Mouse (Mus musculus) megakaryocyte-erythroid progenitor cell, adult 5-6 weeks (primary cell): ENCODE measurements around the gene Extl1. TPM values are rescaled to one million over a fixed set of nuclear protein-coding genes. Genes with fewer than 3 reads are reported as not detected.
A peak's percentile ranks its signal among the peaks of the same experiment; 100 is the strongest.

ENCODE experiments used
- ATAC-seq: replicated peaks from 2 replicates; pipeline ENCODE4 v1.8.0; 2016; ENCODE audit warnings: mild to moderate bottlenecking, inconsistent platforms; ENCODE audit not compliant: severe bottlenecking, poor library complexity, low FRiP score, low TSS enrichment
- total RNA-seq, 2 experiments: library from RNA; stranded (forward) in 1 of 2; stranded (reverse) in 1 of 2; fragments of 200-1000, 215-1000 nt in 1 of 2; fragments of >200 nt in 1 of 2; fragmentation: Nextera tagmentation in 1 of 2; gene quantifications; 2 replicates each; pipeline ENCODE4 v1.2.3; 2014 to 2017

Gene Extl1
- total RNA-seq, 2 experiments from 2014 or later, result not detected

DNA sequence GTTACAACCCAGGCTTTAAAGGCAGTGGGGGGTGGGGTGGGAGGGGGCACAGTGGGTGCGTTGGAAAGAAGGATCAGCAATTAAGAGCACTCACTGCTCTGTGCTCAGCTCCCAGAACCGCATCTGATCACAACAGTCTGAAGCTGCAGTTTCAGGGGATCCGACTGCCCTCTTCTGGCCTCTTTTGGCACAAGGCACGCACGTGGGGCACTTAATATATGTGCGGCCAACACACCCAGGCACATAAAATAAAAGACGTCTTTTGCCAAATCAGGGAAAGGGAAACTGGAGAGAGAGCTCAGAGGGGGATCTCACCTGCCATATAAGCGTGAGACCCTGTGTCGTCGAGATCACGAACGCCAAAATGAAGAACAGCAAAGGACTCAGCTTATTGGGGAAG, 9.4 kb upstream of the Extl1 start:
- ATAC-seq, result no peak

DNA sequence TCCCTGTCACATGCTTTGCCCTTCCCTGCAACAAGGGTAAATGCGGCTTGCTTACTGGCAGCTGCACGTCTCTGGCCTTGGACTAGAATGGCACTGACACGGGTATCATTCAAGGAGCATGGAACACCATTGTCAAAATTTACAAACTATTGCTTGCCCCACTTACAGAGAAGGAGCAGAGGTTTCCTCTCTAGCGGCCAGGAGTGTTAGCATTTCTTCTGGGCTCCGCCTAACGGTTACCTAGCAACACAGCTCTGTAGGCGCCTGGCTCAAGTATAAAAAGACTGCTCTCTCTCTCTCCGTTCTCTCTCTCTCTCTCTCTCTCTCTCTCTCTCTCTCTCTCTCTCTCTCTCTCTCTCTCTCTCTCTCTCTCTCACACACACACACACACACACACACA, 8.9 kb upstream of the Extl1 start:
- no peak for ATAC-seq

DNA sequence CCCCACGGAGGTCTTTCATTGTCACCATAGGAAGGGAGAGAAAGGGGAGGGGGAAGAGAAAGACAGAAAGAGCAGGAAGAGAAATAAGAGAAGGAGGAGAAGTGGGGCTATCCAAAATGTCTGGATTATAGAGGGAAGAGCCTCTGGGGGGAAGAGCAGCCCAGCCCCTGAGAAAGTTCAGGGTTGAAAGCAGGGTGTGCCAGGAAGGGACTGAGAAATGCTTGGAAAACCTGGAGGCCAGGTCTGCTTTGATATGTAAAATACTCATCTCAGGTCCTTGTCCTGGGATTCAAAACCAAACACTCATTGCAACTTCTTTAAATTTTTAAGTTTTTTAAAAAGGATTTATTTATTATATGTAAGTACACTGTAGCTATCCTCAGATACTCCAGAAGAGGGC, 8.0 kb upstream of the Extl1 start:
- ATAC-seq, result no peak

DNA sequence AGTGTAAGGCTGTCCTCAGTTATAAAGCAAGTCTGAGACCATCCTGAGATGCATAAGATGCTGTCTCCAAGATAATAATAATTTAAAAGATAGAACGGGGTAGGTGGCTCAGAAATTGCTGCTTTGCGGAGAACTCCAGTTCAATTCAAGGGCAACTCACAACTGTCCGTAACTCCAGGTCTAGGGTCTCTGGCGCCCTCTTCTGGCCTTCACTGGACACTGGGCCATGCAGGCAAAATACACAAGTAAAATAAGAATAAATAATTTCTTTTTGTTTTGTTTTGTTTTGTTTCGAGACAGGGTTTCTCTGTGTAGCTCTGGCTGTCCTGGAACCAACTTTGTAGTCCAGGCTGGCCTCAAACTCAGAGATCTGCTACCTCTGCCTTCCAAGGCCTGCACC, 4.7 kb upstream of the Extl1 start:
- ATAC-seq, result peak; percentile 50; the same call in 1 of the 2 replicates

DNA sequence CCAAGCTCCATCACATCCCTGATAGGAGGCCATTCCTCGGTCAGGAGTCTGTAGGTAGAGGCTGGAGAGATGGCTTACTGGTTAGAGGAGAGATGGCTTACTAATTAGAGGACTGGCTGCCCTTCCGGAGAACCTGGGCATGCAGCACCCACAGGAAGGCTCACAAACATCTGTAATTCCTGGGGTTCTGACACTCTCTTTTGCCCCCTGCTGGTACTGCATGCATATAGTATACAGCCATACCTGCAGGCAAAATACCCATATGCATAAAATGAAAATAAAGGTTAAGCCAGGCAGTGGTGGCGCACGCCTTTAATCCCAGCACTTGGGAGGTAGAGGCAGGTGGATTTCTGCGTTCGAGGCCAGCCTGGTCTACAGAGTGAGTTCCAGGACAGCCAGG, 3.6 kb upstream of the Extl1 start:
- peak; percentile 50; the same call in 1 of the 2 replicates for ATAC-seq

DNA sequence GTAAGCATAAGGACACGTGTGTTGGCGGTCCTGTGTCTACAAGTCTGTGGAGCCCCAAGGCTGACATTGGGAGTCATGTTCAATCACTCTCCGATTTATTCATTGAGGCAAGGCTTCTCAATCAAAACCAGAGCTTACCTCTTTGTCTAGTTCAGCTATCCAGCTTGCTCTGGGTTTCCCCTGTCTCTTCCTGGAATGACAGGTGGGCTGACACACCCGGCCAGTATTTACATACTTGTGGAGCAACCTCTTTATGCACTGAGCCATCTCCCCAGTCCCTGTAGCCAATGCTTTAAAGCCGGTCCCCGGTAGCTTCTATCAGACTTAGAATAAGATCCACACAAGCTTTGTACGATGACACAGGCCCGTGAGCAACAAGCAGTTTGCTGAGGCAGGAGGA, 4.1 kb downstream of the Extl1 start:
- ATAC-seq, result no peak

DNA sequence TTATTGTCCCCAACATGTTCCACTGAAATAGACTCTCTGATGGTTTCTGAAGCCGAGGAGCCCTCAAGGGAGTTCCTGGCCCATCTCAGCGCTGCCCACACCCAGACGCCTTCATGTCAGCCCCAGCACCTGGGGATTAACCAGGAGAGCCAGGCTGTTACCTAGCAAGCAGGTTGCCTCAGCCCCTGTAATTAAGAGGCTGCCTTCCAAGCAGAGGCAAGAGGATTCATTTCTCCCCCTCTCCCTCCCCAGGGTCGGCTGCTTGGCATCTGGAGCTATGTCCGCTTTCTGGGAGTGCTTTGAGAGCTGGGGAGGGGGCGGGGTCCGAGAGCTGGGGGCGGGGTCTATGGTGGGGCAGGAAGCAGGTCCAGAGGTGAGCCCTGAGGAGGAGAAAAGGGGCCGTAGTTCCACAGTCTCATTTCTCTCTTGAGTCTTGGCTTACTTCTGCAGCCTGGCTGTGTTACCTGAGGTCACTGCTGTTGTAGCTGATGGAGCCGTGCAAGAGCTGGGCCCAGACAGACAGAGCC, 5.5 kb downstream of the Extl1 start:
- ATAC-seq, result no peak

DNA sequence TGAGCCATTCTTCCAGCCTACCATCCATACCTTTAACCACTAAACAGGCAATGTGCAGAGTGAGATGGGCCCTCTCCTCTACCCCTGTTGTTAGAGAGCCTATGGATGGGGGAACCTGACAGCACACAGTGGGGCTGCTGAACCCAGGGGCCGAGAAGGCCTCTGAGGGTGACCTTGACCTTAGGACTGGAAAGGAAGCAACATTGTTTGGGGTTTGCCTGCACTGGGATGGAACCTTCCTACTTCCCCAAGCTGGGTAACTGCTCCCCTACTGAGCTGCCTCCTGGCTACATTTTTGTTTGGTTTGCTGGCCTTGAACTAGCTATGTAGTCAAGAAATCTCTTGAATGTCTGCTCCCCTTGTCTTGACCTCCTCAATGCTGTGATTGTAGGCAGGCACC, 9.3 kb downstream of the Extl1 start:
- no peak for ATAC-seq

DNA sequence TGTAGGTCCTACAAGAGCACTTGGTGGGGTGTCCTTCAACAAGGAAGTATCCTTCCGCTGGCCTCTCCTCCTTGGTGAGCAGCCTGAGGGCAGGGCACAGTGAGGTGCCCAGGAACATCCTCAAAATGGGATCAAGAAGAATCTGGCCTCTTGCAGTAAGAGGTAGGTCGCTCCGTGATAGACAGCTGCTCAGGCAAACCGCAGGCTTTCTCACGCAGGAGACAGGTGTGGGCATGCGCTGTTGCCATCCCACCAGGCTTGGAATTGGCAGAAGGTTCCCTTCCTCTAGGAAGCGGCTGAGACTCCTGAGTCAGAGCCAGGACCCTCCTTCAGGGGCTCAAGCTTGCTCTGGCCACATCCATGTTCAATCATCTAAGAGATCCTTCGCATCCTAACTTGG, 10.4 kb downstream of the Extl1 start:
- ATAC-seq, result no peak

DNA sequence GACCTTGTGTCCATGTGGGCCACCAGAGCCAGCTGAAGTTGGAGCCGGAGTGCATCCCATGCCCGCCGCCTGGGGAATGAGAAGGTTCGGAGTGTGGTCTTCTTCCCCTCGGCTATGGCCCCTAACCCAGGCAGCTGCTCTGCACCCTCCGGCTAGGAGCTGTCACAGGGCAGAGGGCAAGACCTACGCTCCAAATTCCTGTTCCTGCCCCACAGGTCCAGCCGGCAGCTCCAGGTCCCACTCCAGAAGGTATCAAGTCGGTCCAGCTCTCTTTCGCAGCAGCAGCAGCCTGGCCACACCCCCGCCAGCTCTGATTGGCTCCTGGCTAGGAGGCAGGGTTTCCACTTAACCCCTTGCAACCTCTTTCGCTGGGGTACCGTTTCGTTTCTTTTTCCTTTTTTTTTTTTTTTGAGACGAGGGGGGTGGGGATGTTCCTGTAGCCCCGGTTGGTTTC, 11.3 kb downstream of the Extl1 start:
- ATAC-seq, result peak; percentile 88

DNA sequence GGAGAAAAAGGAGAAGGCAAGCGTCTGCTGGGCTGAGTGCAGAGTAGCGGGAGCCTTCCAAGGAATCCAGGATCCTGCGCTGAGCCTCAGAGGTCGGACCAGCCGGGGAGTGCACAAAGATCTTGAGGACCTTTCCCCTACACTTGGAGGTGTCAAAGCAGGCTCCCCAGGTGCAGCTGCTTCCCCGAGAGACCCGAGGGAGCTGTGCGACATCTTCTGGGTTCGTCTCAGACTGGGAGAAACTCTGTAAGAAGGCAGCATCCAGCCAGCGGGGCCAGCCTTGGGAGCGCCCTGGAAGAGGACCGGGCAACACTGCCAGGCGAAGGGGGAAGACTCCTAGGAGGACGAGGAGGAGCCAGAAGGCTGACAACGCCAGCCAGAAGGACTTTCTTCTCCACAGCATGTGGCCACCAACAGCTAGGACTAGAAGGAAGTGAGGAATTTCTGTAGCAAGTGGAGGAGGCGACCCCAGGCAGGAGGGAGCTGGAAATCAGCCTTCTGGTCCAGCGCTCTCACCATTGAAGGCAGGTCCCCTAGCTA, 12.3 kb downstream of the Extl1 start:
- ATAC-seq, result no peak

DNA sequence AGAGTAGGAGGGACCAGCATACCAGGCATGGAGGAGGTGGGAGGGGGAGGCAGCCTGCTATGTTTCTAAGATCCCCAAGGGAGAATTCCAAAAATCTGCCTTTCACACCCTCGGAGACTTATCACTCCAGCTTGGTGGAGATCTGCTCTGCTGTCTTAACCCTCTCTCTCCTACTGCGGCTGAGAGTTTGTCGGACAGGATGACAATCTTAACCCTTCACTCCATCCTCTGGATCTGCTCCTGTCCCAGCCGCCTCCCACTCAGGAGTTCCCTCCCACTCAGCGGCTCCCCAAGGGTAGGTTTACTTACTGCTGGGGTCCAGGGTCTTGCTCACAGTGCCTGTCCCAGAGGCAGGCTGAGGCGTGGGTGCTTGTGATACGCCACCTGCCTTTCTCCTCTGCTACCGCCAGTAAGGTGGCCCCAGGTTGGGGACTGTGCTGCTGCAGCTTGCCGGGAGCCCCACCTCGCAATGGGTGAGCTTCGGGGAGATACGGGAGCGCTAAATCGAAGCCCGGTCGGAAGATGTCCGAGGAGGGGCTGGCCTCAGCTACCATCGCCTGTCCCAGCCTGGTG, 12.9 kb downstream of the Extl1 start:
- ATAC-seq, result no peak

DNA sequence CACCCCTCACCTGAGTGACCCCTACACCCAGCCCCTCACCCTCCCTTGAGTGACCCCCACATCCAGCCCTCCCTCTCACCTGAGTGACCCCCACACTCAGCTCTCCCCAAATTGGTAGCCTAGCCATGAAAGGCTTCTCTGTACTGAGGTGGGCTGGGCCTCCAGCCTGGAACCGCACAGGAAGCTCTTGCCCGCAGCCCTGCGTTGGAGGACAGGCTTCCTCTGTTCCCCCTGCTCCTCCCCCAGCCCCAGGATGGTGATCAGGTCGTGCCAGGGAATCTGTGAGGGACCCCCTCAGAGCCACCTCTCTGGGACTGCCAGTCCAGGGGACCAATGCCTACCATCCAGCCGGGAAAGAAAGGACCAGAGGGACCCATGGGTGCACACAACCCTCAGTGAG, 18.4 kb downstream of the Extl1 start:
- ATAC-seq, result no peak

DNA sequence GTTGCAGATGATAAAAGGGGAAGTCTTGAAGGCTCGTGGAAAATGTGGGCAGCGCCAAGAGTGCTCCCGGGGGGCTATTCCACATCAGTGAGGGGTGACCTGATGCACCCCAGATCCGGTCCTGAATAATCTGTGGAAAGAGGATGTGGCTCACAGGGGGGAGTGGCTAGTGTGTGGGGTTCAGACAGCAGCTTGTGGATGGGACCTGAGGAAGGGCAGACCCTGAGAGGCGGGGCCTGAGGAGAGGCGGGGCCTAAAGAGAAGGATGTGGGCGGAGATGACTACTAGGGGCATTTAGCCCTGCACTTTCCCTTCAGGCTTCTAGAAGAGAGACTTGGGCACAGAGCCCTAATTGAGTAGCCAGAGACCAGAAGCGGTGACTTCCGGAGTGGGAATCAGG, 21.1 kb downstream of the Extl1 start:
- ATAC-seq, result peak; percentile 27; the same call in 1 of the 2 replicates

DNA sequence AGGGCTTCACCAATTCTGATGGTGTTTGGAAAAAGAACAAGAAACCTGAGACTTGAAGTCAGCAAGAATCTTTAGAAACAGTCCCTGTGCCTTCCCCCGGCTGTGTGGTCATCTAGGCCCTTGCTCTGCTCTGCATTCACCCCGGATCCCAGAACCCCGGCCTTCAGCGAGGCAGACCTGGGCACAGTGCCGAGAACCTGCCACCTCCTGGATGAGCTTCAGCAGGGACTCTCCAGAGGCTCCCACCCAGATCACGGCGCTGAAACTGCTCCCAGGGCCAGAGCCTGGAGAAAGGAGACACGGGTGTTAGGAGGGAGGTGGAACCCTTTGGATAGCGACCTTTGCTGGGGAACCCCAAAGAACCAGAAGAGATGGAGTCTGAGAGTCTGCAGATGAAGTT, 21.5 kb downstream of the Extl1 start:
- ATAC-seq, result no peak

DNA sequence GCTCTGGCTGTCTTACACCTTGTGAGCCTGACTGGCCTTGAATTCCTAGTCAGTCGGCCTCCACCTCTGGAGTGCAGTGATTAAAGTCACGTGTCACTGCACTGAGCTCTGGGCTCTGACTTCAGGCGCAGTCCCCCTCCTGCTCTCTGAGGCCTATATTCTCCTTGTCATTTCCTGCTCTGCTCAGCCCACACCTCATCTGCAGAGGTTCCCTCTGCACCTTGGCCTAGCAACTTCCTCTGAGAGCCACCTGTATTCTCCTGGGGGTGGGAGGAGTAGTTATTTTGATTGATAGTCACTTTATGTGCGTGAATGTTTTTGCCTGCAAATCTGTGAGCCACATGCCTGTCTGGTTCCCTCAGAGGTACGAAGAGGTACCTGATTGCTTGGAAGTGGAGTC, 22.4 kb downstream of the Extl1 start:
- ATAC-seq, result no peak

DNA sequence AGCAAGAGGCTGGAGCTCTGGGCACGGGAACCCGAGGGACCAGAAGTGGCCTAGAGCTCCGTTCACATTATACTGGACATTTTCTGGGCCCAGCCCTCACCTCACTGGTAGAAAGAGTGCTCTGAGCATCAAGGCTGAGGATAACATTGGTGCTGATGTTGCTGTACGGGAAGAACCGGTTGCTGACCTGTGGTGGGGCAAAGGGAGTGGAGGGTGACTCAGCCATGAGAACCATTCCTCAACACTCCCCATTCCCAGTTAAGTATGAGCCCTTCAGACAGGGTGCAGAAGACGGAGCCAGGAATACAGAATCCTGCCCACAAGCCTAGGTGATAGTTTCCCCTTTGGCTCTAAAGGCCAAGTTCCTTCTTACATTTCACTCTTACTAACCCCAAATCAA, 24.0 kb downstream of the Extl1 start:
- no peak for ATAC-seq

DNA sequence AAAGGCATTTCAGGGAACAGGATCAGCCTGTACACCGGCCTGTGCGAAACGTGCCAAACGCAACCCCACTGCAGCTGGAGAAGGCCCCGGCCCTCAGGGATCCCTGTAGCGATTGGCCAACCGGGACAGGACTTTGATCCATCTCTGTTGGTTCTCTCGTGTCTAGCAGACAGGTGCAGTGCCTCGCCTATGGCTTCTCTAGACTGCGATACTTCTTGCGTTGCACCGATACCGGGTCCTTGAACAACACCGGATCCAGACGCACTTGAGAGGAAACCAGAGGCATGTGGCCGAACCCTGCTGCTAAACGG, 26.2 kb downstream of the Extl1 start:
- no peak for ATAC-seq

DNA sequence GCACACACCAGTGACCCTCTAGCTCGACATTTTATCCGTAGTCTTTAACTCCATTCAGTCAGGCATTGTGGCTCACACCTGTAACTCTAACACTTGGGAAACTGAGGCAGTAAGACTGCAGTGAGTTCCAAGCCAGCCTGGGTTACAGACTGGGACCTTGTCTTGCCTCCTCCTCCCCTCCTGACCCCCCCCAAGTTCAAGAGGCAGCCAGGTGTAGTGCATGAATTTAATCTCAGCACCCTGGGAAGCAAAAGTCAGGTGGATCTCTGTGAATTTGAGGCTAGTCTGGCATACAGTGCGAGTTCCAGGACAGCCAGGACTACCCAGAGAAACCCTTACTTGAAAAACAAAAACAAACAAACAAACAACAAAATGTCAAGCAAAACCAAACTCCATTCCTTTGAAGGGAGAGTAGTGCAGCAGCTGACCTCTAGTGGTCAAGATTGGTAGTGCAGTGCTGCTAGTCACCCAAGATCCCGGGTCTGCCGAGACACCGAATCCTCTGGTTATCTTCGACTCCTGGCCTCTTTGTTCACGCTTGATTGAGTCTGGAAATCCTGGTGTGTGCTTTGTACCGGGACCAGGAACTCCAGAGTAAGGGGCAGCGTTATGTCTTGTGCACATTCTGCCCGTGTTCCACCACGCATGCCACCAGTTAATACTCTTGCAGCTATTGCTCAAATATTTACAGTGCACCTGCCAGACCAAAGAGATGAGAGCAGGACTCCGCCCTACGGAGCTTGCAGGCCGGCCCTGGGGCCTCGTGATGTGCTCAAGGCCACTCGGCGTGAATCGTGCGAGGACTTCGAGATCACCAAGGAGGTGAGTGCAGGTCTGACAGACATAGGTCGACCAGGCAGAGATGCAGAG, 26.8 kb downstream of the Extl1 start:
- peak; percentile 12; the same call in 1 of the 2 replicates for ATAC-seq

DNA sequence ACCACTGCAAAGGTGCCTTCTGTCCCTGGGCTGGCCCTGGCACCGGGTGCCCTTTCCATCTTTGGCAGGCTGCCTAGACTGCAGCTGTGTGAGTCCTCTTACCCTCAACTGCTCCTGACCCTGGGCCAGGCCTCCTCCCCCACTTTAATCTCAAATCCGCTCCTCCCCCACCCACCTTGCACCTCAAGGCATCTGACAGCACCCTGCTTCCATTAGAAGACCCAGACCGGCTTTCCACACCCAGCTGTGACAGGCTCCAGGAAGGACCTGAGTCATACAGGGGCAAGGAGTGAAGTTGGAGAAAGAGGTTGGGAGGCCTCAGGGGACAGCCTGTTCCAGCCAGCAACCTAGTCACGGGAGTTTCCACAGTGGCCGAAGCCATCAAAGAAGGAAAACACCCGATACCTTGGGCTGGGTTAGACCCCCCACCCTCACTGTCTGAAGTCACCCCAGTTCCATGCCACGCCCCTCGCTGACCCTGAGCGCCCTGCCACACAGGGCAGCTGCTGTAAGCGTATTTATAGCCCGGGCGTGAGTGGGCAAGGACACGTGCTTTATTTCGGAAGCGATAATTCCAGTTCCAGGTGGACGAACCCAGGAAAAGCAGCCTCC, 27.7 kb downstream of the Extl1 start:
- ATAC-seq, result no peak
